Mouse (Mus musculus): ENCODE results near the gene Wdr95. TPM values are rescaled to one million over a fixed set of nuclear protein-coding genes. Genes with fewer than 3 reads are reported as not detected.

The Wdr95 gene
- total and polyA plus RNA-seq, 3 experiments = 0.29 TPM; not detected in 2

DNA sequence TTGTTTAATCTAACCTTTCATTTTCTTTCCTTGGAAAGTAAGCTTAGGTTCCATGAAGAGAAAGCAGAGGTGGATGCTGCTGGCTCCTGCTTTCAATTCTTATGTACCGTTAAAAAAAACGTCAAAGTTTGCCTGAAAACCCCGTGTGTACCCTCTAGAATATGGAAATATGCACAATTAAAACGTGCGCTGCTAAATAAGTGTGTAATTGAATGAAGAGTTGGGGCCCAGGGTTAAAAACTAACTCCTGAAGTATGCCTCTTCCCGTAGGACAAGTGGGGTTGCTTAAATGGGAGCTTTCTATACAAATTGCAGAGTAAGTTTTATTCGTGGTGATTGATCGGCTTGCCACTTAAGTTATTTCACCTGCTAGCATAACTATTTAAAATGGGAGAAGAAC is 108.8 kb downstream of the Wdr95 start:
- intact Hi-C loops (cut with DNase I) = loop anchor here (2.0 to 10.0 kb wide), 2 partner anchors 41 to 453 kb away; partner anchors contain the start of genes B3glct, Hmgb1 and Uspl1
- H3K27me3 ChIP-seq (ENCODE audit: control insufficient read depth, insufficient read depth, low read length) = no peaks in the 10 kb centered on the region
- no peak overlapping the region for H3K4me3 ChIP-seq
- no peaks in the 10 kb centered on the region for H3K36me3 ChIP-seq (ENCODE audit: control insufficient read depth, insufficient read depth, low read length)
- H3K9ac ChIP-seq (ENCODE audit: low read depth, low read length) = no peak overlapping the region
- 69% methylated on average over 8 of the region's 8 CpGs for WGBS
- peaks cover 2% of the 10 kb centered on the region for H3K4me1 ChIP-seq (ENCODE audit: control insufficient read depth, insufficient read depth, low read length)
- TF ChIP-seq EP300 (IDR thresholded peaks at IDR 0.05; ENCODE audit: insufficient read depth, low read depth, low read length) = no peak
- no peak for TF ChIP-seq POLR2A (IDR thresholded peaks at IDR 0.05; ENCODE audit: insufficient read depth, low read depth, low read length)
- no peak for TF ChIP-seq CTCF (IDR thresholded peaks at IDR 0.05)
- H3K79me2 ChIP-seq (replicated peaks; ENCODE audit: control insufficient read depth, insufficient read depth, low read length) = no peaks in the 10 kb centered on the region
- no peak for DNase-seq
- H3K27ac ChIP-seq = no peak overlapping the region

- Histone ChIP-seq H3K27me3 (ENCODE audit: control insufficient read depth, insufficient read depth, low read length) (no peaks in the 10 kb centered on the region), H3K9ac (ENCODE audit: low read depth, low read length) (no peak overlapping the region), H3K27ac (no peak overlapping the region), H3K79me2 (replicated peaks; ENCODE audit: control insufficient read depth, insufficient read depth, low read length) (no peaks in the 10 kb centered on the region), H3K4me3 (no peak overlapping the region), H3K4me1 (ENCODE audit: control insufficient read depth, insufficient read depth, low read length) (no peaks in the 10 kb centered on the region), H3K36me3 (ENCODE audit: control insufficient read depth, insufficient read depth, low read length) (no peaks in the 10 kb centered on the region)
- DNase-seq = no peak
- TF ChIP-seq EP300 (IDR thresholded peaks at IDR 0.05; ENCODE audit: insufficient read depth, low read depth, low read length) = no peak
- TF ChIP-seq POLR2A (IDR thresholded peaks at IDR 0.05; ENCODE audit: insufficient read depth, low read depth, low read length) = no peak
- TF ChIP-seq CTCF (IDR thresholded peaks at IDR 0.05) = no peak
- 73% methylated on average over 8 of the region's 8 CpGs for WGBS
- intact Hi-C loops (cut with DNase I) = no loop called here
Measured at GRCm38 (mm10) chr5:149641277-149641892, 112.9 kb downstream of the Wdr95 start.

DNA sequence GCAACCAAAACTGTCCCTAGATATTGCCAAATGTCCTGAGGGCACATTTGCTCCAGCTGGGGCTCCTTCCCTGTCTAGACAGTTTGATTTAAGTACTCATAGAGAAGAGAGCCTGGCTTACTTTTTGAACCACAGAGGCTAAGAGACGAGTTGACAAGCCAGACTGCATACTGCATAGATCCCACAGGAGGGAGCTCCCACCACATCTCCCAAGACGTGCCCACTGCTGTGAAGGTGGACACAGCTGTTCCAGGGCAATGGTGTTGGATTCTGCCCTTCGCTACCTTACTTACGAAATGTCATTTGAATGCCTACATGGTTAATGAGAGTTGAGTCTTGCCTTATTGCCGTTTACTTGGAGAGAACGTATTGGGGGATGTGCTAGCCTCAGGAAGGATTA is 113.9 kb downstream of the Wdr95 start:
- peak; percentile 15; the same call in 1 of the 2 replicates for TF ChIP-seq CTCF (IDR thresholded peaks at IDR 0.05)
- no peak for TF ChIP-seq EP300 (IDR thresholded peaks at IDR 0.05; ENCODE audit: insufficient read depth, low read depth, low read length)
- no peak for TF ChIP-seq POLR2A (IDR thresholded peaks at IDR 0.05; ENCODE audit: insufficient read depth, low read depth, low read length)
- Histone ChIP-seq H3K27ac (no peak overlapping the region), H3K4me1 (ENCODE audit: control insufficient read depth, insufficient read depth, low read length) (no peaks in the 10 kb centered on the region), H3K9ac (ENCODE audit: low read depth, low read length) (no peak overlapping the region), H3K79me2 (replicated peaks; ENCODE audit: control insufficient read depth, insufficient read depth, low read length) (no peaks in the 10 kb centered on the region), H3K36me3 (ENCODE audit: control insufficient read depth, insufficient read depth, low read length) (no peaks in the 10 kb centered on the region), H3K4me3 (no peak overlapping the region), H3K27me3 (ENCODE audit: control insufficient read depth, insufficient read depth, low read length) (no peaks in the 10 kb centered on the region)
- intact Hi-C loops (cut with DNase I) = no loop called here
- WGBS = 58% methylated on average over 6 of the region's 6 CpGs
- no peak for DNase-seq

DNA sequence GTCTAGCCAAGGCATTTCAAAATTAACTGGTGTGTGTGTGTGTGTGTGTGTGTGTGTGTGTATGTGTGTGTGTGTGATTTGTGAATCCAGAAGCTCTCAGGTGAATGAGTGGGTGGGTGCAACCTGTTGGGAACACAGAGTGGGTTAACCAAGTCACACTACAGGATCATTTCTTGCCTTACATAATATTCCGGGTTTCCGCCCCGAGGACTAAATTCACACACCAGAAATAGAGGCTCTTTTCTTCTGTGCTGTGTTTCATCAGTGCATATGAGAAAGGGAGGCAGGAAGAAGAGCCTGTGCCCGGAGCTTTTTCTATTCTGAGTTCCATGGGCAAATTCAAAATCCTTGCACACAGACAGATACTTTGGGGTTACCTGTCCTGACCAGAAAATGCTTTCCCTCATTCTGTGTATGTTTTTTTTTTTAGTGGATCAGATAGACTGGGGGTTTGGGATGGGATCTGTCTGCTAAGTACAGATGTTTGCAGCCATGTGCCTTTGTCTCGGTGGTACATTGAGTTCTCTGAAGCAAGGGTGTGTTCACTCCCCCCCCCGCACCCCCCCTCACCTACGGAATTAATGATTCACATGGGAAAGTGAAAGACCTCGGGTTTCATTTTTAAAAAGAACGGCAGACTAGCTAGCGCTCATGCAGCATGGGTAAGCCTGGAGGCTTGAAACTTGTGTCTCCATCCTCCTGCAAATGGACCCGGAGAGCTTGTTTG is 114.5 kb downstream of the Wdr95 start:
- H3K79me2 ChIP-seq (replicated peaks; ENCODE audit: control insufficient read depth, insufficient read depth, low read length) = no peaks in the 10 kb centered on the region
- H3K9ac ChIP-seq (ENCODE audit: low read depth, low read length) = no peak overlapping the region
- H3K27me3 ChIP-seq (ENCODE audit: control insufficient read depth, insufficient read depth, low read length) = no peaks in the 10 kb centered on the region
- WGBS = 72% methylated on average over 11 of the region's 11 CpGs
- H3K4me1 ChIP-seq (ENCODE audit: control insufficient read depth, insufficient read depth, low read length) = no peaks in the 10 kb centered on the region
- H3K36me3 ChIP-seq (ENCODE audit: control insufficient read depth, insufficient read depth, low read length) = no peaks in the 10 kb centered on the region
- H3K27ac ChIP-seq = no peak overlapping the region
- intact Hi-C loops (cut with DNase I) = no loop called here
- no peak for DNase-seq
- H3K4me3 ChIP-seq = no peak overlapping the region
- TF ChIP-seq CTCF (IDR thresholded peaks at IDR 0.05) (no peak), POLR2A (IDR thresholded peaks at IDR 0.05; ENCODE audit: insufficient read depth, low read depth, low read length) (no peak), EP300 (IDR thresholded peaks at IDR 0.05; ENCODE audit: insufficient read depth, low read depth, low read length) (no peak)

DNA sequence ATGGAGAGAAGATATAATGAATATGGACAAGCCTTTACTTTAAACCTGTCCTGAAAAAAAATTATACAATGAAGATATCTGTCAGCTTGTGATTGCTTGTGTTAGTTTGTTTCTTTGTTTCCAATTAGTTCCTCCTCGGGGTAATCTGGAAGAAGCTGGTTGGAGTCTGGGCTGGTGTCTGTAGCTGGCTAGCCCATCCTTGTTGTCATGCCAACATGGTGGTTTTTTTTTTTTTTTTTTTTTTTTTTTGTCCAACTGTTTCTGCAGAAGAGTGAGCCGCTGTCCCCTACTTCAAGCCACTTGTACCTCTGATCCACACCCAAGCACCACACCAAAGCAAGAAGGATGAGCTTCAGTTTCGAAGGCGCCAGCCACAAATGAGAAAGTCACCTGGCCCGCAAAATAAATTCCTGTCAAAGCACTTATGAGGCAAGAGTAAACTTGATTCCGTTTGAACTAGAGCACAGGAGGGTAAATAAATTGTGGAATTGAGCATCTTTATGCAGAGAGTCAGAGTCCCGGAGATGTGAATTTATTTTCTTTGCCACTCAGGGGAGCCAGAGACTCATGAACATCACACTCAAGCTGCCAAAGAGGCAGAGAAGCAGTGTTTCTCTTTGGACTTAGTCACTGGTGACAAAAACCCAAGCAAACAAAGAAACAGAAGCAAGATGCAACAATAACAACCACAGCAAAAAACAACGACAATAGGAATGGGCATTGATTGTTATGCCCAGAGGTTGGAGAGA is 119.1 kb downstream of the Wdr95 start:
- H3K4me1 ChIP-seq (ENCODE audit: control insufficient read depth, insufficient read depth, low read length) = no peaks in the 10 kb centered on the region
- 68% methylated on average over 8 of the region's 8 CpGs for WGBS
- no peak for DNase-seq
- intact Hi-C loops (cut with DNase I) = no loop called here
- peak; percentile 23 for TF ChIP-seq CTCF (IDR thresholded peaks at IDR 0.05)
- no peak for TF ChIP-seq EP300 (IDR thresholded peaks at IDR 0.05; ENCODE audit: insufficient read depth, low read depth, low read length)
- no peak overlapping the region for H3K27ac ChIP-seq
- no peaks in the 10 kb centered on the region for H3K36me3 ChIP-seq (ENCODE audit: control insufficient read depth, insufficient read depth, low read length)
- H3K4me3 ChIP-seq = no peak overlapping the region
- H3K27me3 ChIP-seq (ENCODE audit: control insufficient read depth, insufficient read depth, low read length) = no peaks in the 10 kb centered on the region
- H3K79me2 ChIP-seq (replicated peaks; ENCODE audit: control insufficient read depth, insufficient read depth, low read length) = no peaks in the 10 kb centered on the region
- no peak overlapping the region for H3K9ac ChIP-seq (ENCODE audit: low read depth, low read length)

All from heart, adult 2 months (tissue).